Comparison of ENCODE assay signal across 33 mouse cellular contexts in genomic region chrX:73471764-73472163, GRCm38 (mm10). TPM values are rescaled to one million over a fixed set of nuclear protein-coding genes. Genes with fewer than 3 reads are reported as not detected.
DNase-seq lines count a peak whose midpoint lies in the region; ATAC-seq lines count a peak whose summit lies in the region.
"Had no signal": no experiment of that assay in that cellular context is flagged by ENCODE, and none has a peak within 500 bp of the region (broad histone marks: within the 10 kb centered on the region; RNA-seq: fewer than 3 reads in every experiment).

No protein-coding gene starts in this region.

- DNase-seq in liver, embryonic 11.5 days (ENCODE audit: low spot score): no peak
- peak; percentile 76 for DNase-seq in 416B (ENCODE audit: low read depth)
- no peak for DNase-seq in ovary, postnatal 36 days (ENCODE audit: low spot score)
- no peak for DNase-seq in lung, postnatal 14 days
- DNase-seq: adrenal gland, adult 8-10 months; adrenal gland, postnatal 25 days; cerebellum, adult 2 months; cerebellum, adult 9-11 months; cerebellum, postnatal 36 days; gastrocnemius, postnatal 10 days; gastrocnemius, postnatal 36 days had no signal

- H3K4me3 ChIP-seq in liver, embryonic 12.5 days: no peak overlapping the region
- H3K4me3 ChIP-seq in liver, embryonic 11.5 days (ENCODE audit: low read depth, low read length): no peak overlapping the region
- H3K4me3 ChIP-seq: forebrain, embryonic 10.5 days; forebrain, embryonic 13.5 days had no signal

- 0 out of 2 replicates have a peak, but pooled peaks have one; percentile 28 for ATAC-seq in liver, embryonic 12.5 days
- no peak for ATAC-seq in liver, embryonic 11.5 days (replicated peaks; ENCODE audit: low FRiP score)
- peak; percentile 98 for ATAC-seq in common myeloid progenitor, adult 5-6 weeks (replicated peaks; ENCODE audit: low read depth, poor library complexity, severe bottlenecking)
- peak; percentile 93 for ATAC-seq in megakaryocyte-erythroid progenitor cell, adult 5-6 weeks (replicated peaks; ENCODE audit: low FRiP score, low TSS enrichment, poor library complexity, severe bottlenecking)
- ATAC-seq: activated CD4-positive, CD25-positive, alpha-beta regulatory T cell, adult 4 months; CD4-positive, CD25-positive, alpha-beta regulatory T cell, adult 4 months; forebrain, embryonic 13.5 days; forebrain, embryonic 16.5 days; hindbrain, postnatal 0 days; inflammation-experienced regulatory T-cells, adult 6 months had no signal

- H3K9me3 ChIP-seq in liver, embryonic 12.5 days (replicated peaks): no peaks in the 10 kb centered on the region
- H3K9me3 ChIP-seq in liver, embryonic 11.5 days (ENCODE audit: control insufficient read depth, low read length): no peaks in the 10 kb centered on the region
- H3K9me3 ChIP-seq: forebrain, embryonic 10.5 days; forebrain, embryonic 13.5 days had no signal

- peaks cover 44% of the 10 kb centered on the region for H3K27me3 ChIP-seq in liver, embryonic 12.5 days (replicated peaks)
- H3K27me3 ChIP-seq in liver, embryonic 11.5 days (replicated peaks; ENCODE audit: control insufficient read depth, insufficient read depth, low read length): peaks cover 9% of the 10 kb centered on the region
- H3K27me3 ChIP-seq: forebrain, embryonic 13.5 days had no signal

- no peak overlapping the region for H3K9ac ChIP-seq in liver, embryonic 12.5 days
- no peak overlapping the region for H3K9ac ChIP-seq in liver, embryonic 11.5 days (ENCODE audit: low read depth, low read length)
- H3K9ac ChIP-seq: forebrain, embryonic 13.5 days; hindbrain, embryonic 14.5 days had no signal

- H3K4me1 ChIP-seq in liver, embryonic 12.5 days: peaks cover 29% of the 10 kb centered on the region
- H3K4me1 ChIP-seq in liver, embryonic 11.5 days (replicated peaks; ENCODE audit: control insufficient read depth, insufficient read depth, low read length): peaks cover 12% of the 10 kb centered on the region; the same call in 1 of the 2 replicates
- H3K4me1 ChIP-seq: forebrain, embryonic 13.5 days had no signal

- H3K36me3 ChIP-seq in liver, embryonic 12.5 days: no peaks in the 10 kb centered on the region
- no peaks in the 10 kb centered on the region for H3K36me3 ChIP-seq in liver, embryonic 11.5 days (ENCODE audit: control insufficient read depth, insufficient read depth, low read length)
- H3K36me3 ChIP-seq: forebrain, embryonic 10.5 days had no signal

- H3K27ac ChIP-seq in liver, embryonic 12.5 days: no peak overlapping the region
- H3K27ac ChIP-seq in liver, embryonic 11.5 days (ENCODE audit: low read depth, low read length): no peak overlapping the region
- H3K27ac ChIP-seq: forebrain, embryonic 10.5 days; forebrain, embryonic 13.5 days; hindbrain, embryonic 14.5 days; hindbrain, postnatal 0 days had no signal

- 45% methylated on average over 3 of the region's 3 CpGs for WGBS in liver, embryonic 12.5 days (ENCODE audit: insufficient replicate concordance)
- WGBS in liver, embryonic 11.5 days: 64% methylated on average over 3 of the region's 3 CpGs

- no peak overlapping the region for H3K4me2 ChIP-seq in liver, embryonic 12.5 days
- H3K4me2 ChIP-seq in liver, embryonic 11.5 days: no peak overlapping the region
- H3K4me2 ChIP-seq: forebrain, embryonic 13.5 days; heart, embryonic 11.5 days; hindbrain, embryonic 14.5 days had no signal

RNA-seq across cellular contexts. Expression of gene Bgn, which starts 11.6 kb away (rescaled TPM):
- polyA plus RNA-seq in liver, embryonic 12.5 days (2016; fragmentation: Nextera tagmentation; extraction: Ambion mirVana): 13.0 and 14.8 TPM in 2 replicates
- polyA plus RNA-seq in liver, embryonic 11.5 days (2014; fragmentation: Nextera tagmentation; extraction: Ambion mirVana): 21.5 and 22.9 TPM in 2 replicates
- total RNA-seq in common myeloid progenitor, adult 5-6 weeks (2017): 0.59 TPM in 1 of 2 replicates, not detected in the other
- total RNA-seq in megakaryocyte-erythroid progenitor cell, adult 5-6 weeks (2014; fragmentation: Nextera tagmentation): 5.3 TPM in 1 of 2 replicates, not detected in the other
- total RNA-seq in megakaryocyte-erythroid progenitor cell, adult 5-6 weeks (2017): 0.50 and 2.4 TPM in 2 replicates
- total RNA-seq: granulocyte monocyte progenitor cell, adult 5-6 weeks; MEL had no signal
- polyA plus RNA-seq: activated CD4-positive, CD25-positive, alpha-beta regulatory T cell, adult 4 months; CD4-positive, CD25-positive, alpha-beta regulatory T cell, adult 4 months had no signal

RNA-seq across cellular contexts. Expression of gene Haus7, which starts 12.9 kb away (rescaled TPM):
- 48.4 and 51.3 TPM in 2 replicates for polyA plus RNA-seq in liver, embryonic 12.5 days (2016; fragmentation: Nextera tagmentation; extraction: Ambion mirVana)
- polyA plus RNA-seq in liver, embryonic 11.5 days (2014; fragmentation: Nextera tagmentation; extraction: Ambion mirVana): 66.2 and 67.8 TPM in 2 replicates
- total RNA-seq in common myeloid progenitor, adult 5-6 weeks (2017): 46.3 and 111 TPM in 2 replicates
- 37.5 and 56.0 TPM in 2 replicates for total RNA-seq in megakaryocyte-erythroid progenitor cell, adult 5-6 weeks (2014; fragmentation: Nextera tagmentation)
- total RNA-seq in megakaryocyte-erythroid progenitor cell, adult 5-6 weeks (2017): 81.1 and 85.6 TPM in 2 replicates

RNA-seq across cellular contexts. Expression of gene Atp2b3, which starts 31.1 kb away (rescaled TPM):
- polyA plus RNA-seq in liver, embryonic 12.5 days (2016; fragmentation: Nextera tagmentation; extraction: Ambion mirVana): not detected in 2 replicates
- 0.09 and 0.10 TPM in 2 replicates for polyA plus RNA-seq in liver, embryonic 11.5 days (2014; fragmentation: Nextera tagmentation; extraction: Ambion mirVana)
- not detected in 2 replicates for total RNA-seq in common myeloid progenitor, adult 5-6 weeks (2017)
- not detected in 2 replicates for total RNA-seq in megakaryocyte-erythroid progenitor cell, adult 5-6 weeks (2014; fragmentation: Nextera tagmentation)
- total RNA-seq in megakaryocyte-erythroid progenitor cell, adult 5-6 weeks (2017): not detected in 2 replicates
- total RNA-seq: granulocyte monocyte progenitor cell, adult 5-6 weeks; MEL had no signal
- polyA plus RNA-seq: activated CD4-positive, CD25-positive, alpha-beta regulatory T cell, adult 4 months; C2C12; CD4-positive, CD25-positive, alpha-beta regulatory T cell, adult 4 months; inflammation-experienced regulatory T-cells, adult 6 months had no signal

RNA-seq across cellular contexts. Expression of gene Trex2, which starts 36.6 kb away (rescaled TPM):
- not detected in 2 replicates for polyA plus RNA-seq in liver, embryonic 12.5 days (2016; fragmentation: Nextera tagmentation; extraction: Ambion mirVana)
- not detected in 2 replicates for polyA plus RNA-seq in liver, embryonic 11.5 days (2014; fragmentation: Nextera tagmentation; extraction: Ambion mirVana)
- not detected in 2 replicates for total RNA-seq in common myeloid progenitor, adult 5-6 weeks (2017)
- not detected in 2 replicates for total RNA-seq in megakaryocyte-erythroid progenitor cell, adult 5-6 weeks (2014; fragmentation: Nextera tagmentation)
- total RNA-seq in megakaryocyte-erythroid progenitor cell, adult 5-6 weeks (2017): not detected in 2 replicates
- total RNA-seq: adrenal gland, postnatal 25 days; gastrocnemius, adult 18-20 months; gastrocnemius, postnatal 10 days; gastrocnemius, postnatal 36 days; granulocyte monocyte progenitor cell, adult 5-6 weeks; heart, adult 8-10 months; heart, postnatal 25 days; hindbrain, postnatal 0 days; MEL had no signal
- polyA plus RNA-seq: activated CD4-positive, CD25-positive, alpha-beta regulatory T cell, adult 4 months; C2C12; CD4-positive, CD25-positive, alpha-beta regulatory T cell, adult 4 months; cerebellum, adult 2 months; embryonic facial prominence, embryonic 11.5 days; forebrain, embryonic 10.5 days; forebrain, embryonic 13.5 days; forebrain, embryonic 16.5 days; heart, embryonic 11.5 days; heart, embryonic 14.5 days; heart, postnatal 0 days; hindbrain, embryonic 11.5 days; hindbrain, embryonic 14.5 days; hindbrain, postnatal 0 days; inflammation-experienced regulatory T-cells, adult 6 months had no signal
